Mouse (Mus musculus) spleen, postnatal 36 days (tissue): ENCODE measurements at regions not wholly inside any gene's neighbourhood (a gene's known extent, or its start where the extent isn't known, plus 50 kb on each side); places are given as distances from the start of the nearest gene placed in this dataset.
"Not testable (repeated sequence)": the region's sequence is repeated elsewhere in the genome, so short reads cannot be mapped to it uniquely, and the experiment has no call there.

Source experiments
- DNase-seq, 2 experiments: peaks; one replicate each; pipeline ENCODE4 v3.0.0; 2022; ENCODE audit warnings: low spot score in 2 of 2, mixed read lengths in 1 of 2

GRCm38 (mm10) chr11:114485429-114485828 is 182.9 kb upstream of the Rpl38 start:
- no peak for DNase-seq

DNA sequence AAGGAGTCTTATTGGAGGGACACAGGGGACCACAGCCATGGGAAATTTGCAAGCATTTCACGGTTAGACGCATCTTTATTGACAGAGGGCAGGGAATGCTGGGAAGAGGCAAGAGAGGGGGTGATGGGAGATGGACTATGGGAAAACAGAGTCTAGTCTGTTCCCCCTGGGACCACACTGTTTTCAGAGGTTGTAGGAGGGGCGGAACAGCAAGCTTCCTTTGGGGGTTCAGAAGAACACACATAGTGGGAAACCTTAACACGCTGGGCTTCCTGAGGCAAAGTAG is 183.7 kb upstream of the Rpl38 start:
- no peak for DNase-seq

DNA sequence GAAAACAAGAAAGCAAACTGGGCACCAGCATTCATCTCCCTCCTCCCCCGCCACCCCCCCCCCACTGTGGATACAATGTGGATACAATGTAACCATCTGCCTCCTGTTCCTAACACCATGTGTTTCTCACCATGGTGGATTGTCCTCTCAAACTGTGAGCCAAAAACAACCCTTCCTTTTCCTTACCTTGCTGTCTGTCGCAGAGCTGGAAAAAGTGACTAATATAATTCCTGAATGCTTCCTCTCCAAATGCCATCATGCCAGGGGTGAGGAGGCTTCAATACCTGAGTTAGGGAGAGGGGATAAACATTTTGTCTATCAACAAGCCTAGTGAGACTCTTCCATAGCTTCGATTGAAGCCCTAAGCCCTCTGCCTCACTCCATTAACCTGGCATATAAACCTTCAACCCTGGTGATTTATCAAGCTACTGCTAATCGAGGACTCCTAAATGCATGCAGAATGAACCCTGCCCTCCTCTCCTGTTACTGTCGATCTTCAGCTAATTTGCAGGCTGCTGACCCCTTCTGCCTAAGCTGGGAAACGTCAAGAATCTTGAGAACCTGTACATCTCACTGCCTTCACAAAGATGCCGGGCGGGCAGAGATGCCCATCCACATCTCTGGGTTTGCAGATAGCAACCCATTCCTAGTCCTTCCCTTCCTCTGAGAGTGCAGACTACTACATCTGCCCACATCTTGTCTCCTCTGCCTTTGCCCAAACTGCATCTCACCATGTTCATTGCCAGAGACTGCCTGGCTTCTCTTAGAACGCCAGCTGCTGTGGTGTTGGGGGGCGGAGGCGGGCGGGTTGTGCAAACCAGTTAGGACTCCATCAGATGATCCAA is 184.3 kb upstream of the Rpl38 start:
- no peak for DNase-seq

DNA sequence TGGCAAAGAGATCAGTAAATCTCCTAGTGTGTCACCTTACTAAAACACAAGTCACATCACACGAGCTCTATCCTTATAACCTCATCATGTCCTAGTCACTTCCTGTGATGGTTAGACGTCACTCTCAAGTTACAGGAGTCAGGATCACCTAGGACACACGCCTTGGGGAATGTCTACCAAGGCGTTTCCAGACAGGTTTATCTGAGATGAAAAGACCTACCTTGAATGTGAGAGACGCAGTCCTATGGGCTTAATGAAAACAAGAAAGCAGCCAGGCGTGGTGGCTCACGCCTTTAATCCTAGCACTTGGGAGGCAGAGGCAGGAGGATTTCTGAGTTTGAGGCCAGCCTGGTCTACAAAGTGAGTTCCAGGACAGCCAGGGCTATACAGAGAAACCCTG is 185.0 kb upstream of the Rpl38 start:
- DNase-seq = not testable (repeated sequence)

GRCm38 (mm10) chr11:114482070-114482469 is 186.3 kb upstream of the Rpl38 start:
- DNase-seq = no peak

DNA sequence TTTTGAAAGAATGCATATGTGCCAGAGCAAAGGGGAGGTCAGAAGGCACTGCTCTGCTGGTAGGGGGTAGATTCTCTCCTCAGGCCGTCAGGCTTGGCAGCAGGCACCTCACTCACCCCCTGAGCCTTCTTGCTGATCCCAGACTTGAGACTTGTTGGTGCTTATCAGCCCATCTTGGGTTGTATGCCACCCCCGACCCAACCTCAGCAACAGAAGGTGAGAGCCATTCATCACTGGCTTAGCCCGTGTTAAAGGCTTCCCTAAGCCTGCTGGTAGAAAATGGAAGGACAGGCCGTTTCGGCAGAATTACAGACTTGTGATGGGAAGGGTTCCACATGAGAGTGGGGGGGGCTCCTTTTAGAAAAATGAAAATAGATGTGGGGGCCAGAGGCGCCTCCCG is 187.3 kb upstream of the Rpl38 start:
- no peak for DNase-seq

GRCm38 (mm10) chr11:114480119-114480540 is 188.2 kb upstream of the Rpl38 start:
- no peak for DNase-seq

- DNase-seq = peak in 1 of 2 experiments; percentile 4
Observed at GRCm38 (mm10) chr11:114478736-114479135, 189.6 kb upstream of the Rpl38 start.

GRCm38 (mm10) chr11:114477365-114477764 is 191.0 kb upstream of the Rpl38 start:
- DNase-seq = no peak

DNA sequence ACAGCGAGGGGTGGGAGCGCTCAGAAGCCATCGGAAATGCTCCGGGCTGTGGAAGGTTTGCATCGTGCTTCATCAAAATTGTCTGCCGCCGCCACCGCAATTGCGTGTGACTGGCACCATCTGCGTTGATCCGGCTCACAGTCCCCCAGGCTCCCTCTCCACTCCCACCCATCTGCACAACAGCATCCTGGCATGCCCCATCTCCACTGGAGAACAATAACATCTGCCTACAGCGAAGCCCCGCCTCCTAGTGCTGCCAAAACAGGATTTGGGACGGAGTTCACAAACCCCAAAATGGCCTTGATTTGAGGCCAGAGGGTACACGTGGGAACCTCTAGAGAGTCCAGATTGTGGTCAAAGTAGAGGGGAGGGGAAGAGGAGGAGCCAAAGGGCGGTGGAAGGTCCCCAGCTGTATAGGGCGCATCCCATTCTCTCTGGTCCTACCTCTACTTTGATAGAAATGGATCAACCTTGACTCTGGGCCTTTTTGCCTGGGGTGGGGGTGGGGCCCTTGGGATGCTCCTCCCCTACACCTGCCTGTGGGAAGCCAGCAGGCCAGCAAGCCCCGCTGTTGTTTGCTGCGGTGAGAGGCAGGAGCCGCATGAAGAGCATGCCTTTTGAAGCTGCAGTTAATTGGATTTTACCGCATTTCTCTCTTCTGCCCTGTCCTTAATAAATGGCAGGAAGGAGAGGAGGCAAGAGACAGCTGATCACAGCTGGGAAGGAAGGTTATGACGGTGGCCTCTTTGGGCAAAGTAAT is 195.6 kb upstream of the Rpl38 start:
- no peak for DNase-seq

DNA sequence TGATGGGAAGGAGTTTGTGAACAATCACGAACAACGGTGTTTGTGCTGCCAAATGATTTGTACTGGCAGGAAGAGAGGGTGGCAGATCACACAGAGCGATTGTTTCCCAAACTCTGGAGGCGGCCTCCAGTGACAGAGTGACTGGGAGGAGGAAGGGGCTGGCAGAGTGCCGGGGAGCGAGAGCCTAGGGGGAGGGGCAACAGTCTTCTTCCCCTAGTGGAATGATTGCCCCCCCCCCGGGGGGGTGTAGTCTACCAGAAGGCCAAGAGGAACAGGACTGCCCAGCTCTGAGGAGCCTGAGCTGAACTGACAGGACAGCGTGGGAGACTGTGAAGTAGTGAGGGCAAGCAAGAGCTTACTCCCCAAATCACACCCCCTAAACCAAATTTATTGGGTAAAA is 199.9 kb upstream of the Rpl38 start:
- DNase-seq = peak in 1 of 2 experiments; percentile 34

GRCm38 (mm10) chr11:114467803-114468202 is 200.5 kb upstream of the Rpl38 start:
- no peak for DNase-seq

DNA sequence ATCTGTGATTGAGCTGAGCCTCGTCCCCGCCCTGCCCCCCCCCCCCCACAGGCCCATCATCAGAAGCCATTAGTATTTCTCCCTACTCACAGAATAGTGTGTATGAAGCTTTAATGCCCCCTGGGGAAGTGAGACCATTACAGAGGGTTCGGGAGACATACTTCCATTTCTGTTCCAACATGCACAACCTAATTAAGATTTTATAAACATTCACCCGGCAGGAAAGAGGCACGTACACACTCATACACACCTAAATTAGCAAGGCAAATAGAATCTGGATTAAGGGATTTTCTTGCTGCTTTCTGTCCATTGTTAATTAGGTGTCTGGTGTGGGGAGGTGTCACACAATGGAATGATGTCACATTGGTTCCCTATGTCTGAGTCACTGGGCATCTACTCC is 202.8 kb upstream of the Rpl38 start:
- no peak for DNase-seq

GRCm38 (mm10) chr11:114462755-114463374 is 205.5 kb upstream of the Rpl38 start:
- peak; percentile 21 to 31 for DNase-seq

GRCm38 (mm10) chr11:114454876-114455330 is 213.4 kb upstream of the Rpl38 start:
- DNase-seq = no peak

GRCm38 (mm10) chr11:114448776-114449401 is 219.4 kb upstream of the Rpl38 start:
- no peak for DNase-seq

DNA sequence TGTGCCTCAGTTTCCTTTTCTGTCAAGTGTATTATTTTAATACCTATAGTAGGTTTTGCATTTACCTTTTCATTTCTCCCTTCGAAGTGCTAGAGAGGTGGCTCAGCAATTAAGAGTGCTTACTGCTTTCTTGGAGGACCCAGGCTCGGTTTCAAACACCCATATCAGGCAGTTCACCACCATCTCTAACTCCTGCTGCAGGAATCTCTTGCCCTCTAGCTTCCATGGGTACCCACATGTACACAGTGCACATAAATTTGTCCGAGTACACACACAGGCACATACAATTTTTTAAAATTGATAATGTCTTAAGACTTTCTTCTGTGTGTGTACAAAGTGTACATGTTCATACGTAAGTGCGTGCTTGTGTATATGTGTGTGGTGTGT is 220.9 kb upstream of the Rpl38 start:
- no peak for DNase-seq

- peak; percentile 50 to 60 for DNase-seq
Observed at GRCm38 (mm10) chr11:114446617-114447460, 221.5 kb upstream of the Rpl38 start.

DNA sequence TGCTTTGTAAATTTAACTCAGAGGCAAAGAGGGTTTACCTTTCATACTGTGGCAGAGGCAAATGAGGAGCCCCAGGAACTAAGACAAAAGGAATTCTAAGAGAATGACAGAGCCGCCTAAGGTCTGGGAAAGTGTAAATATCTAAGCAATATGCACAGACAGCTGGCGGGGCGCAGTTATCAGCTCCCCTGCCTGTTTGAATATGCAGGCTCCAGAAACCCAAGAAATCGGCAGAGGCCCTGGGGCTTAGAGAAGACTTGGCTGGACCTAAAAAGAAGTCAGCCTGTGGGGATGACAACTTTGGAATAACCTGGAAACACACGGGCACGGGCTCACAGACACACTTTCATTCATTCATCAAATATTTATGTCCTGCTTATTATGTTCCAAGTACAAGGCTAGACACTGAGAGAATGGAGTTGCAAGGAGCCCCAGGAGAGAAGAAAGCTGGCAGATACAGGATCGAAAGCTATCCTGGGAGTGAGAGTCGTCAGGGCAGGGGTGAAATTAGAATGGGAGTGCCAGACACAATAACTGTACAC is 222.2 kb upstream of the Rpl38 start:
- DNase-seq = no peak

DNA sequence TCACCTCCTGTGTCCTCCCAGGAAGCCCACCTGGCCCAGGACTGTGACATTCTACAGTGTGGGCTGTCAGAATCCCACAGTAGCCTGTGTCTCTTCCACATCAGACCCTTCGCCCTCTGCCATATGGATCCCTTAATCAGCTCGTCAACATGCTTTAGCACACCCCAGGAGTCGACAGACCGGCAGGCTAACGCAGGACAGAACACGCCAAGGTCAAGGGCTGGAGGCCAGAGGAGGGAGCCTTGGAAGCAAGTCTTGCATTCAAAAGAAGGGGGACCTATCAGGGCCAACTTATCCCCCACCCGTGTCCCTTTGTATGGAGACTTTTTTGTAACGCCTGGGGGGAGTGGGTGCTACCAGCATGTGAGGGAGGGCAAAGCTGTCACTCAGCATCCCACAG is 224.1 kb upstream of the Rpl38 start:
- no peak for DNase-seq

DNA sequence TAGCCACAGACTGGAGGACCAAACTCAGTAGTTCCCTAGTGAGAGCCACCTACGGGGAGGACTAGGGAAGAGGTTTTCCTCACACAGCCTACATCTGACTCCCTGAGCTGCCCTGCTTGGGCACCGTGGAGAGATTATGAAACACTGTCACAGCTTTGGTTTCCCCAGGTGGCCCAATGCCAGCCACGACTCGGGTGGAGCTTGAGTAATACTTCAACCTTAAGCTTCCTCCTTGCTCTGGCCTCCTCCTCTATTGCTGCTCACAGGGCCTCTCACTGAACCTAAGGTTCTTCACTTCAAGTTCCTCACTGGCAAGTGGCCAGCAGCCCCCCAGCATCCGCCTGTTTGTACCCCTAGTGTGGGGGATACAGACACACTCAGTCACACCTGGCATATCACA is 224.9 kb upstream of the Rpl38 start:
- DNase-seq = peak; percentile 13 to 34
